Mouse (Mus musculus) midbrain, embryonic 11.5 days (tissue): ENCODE measurements around the gene Mdm2. TPM values are rescaled to one million over a fixed set of nuclear protein-coding genes. Genes with fewer than 3 reads are reported as not detected.

Experiments
- ATAC-seq: fragments of 200-750 bp; cut with Nextera tagmentation; 2 replicates; pipeline ENCODE4 v1.8.0; 2017; ENCODE audit warnings: moderate TSS enrichment, moderate library complexity; ENCODE audit not compliant: low FRiP score
- DNase-seq: peaks from one replicate; pipeline ENCODE4 v3.0.0; 2015; ENCODE audit warnings: low spot score; ENCODE audit errors: missing footprints
- H3K27ac ChIP-seq: fragments of 300-500 bp; sonication (generic); 2 replicates; pipeline ENCODE4 v1.5.1; 2014; ENCODE audit warnings: low read depth, low read length
- H3K27me3 ChIP-seq: fragments of 300-500 bp; sonication (generic); 2 replicates; pipeline ENCODE4 v1.6.1; 2014; ENCODE audit warnings: mild to moderate bottlenecking, low read length, moderate library complexity, mixed read lengths; ENCODE audit not compliant: control insufficient read depth, insufficient read depth
- H3K36me3 ChIP-seq: fragments of 300-500 bp; sonication (generic); 2 replicates; pipeline ENCODE4 v1.6.1; 2014; ENCODE audit warnings: mild to moderate bottlenecking, low read length, moderate library complexity, mixed read lengths; ENCODE audit not compliant: control insufficient read depth, insufficient read depth
- H3K4me1 ChIP-seq: fragments of 300-500 bp; sonication (generic); 2 replicates; pipeline ENCODE4 v1.6.1; 2014; ENCODE audit warnings: low read length; ENCODE audit not compliant: control insufficient read depth, insufficient read depth
- H3K4me2 ChIP-seq: fragments of 300-500 bp; sonication (generic); 2 replicates; pipeline ENCODE4 v1.6.1; 2014; ENCODE audit warnings: mild to moderate bottlenecking, moderate library complexity
- H3K4me3 ChIP-seq: fragments of 300-500 bp; sonication (generic); 2 replicates; pipeline ENCODE4 v1.5.1; 2014; ENCODE audit warnings: low read depth, low read length
- H3K9ac ChIP-seq: fragments of 300-500 bp; sonication (generic); 2 replicates; pipeline ENCODE4 v1.6.1; 2014; ENCODE audit warnings: low read length
- H3K9me3 ChIP-seq: fragments of 300-500 bp; sonication (generic); 2 replicates; pipeline ENCODE4 v1.6.1; 2016; ENCODE audit warnings: low read length; ENCODE audit not compliant: control insufficient read depth
- WGBS: fragments of 180-500 bp; shearing (Covaris S2); extraction: QIAGEN DNeasy Blood & Tissue Kit; methylation state at CpG from one replicate; pipeline ENCODE4 v1.1.7; 2014; 5-methylcytosine and 5-hydroxymethylcytosine counted together
- polyA plus RNA-seq: library from polyadenylated mRNA; unstranded; fragments of >200 nt; fragmentation: Nextera tagmentation; extraction: Ambion mirVana; gene quantifications from 2 replicates; pipeline ENCODE4 v1.2.1, GENCODE M21; 2014

Mdm2 gene
- polyA plus RNA-seq, 1 experiment from 2014 or later, result 67.5 TPM

- peaks cover 35% of the 10 kb centered on the region for H3K36me3 ChIP-seq
- no peak overlapping the region for H3K4me3 ChIP-seq
- no peaks in the 10 kb centered on the region for H3K4me1 ChIP-seq
- H3K4me2 ChIP-seq, result no peak overlapping the region
- H3K9me3 ChIP-seq, result no peaks in the 10 kb centered on the region
- ATAC-seq, result no peak
- no peaks in the 10 kb centered on the region for H3K27me3 ChIP-seq
- DNase-seq, result no peak
- no peak overlapping the region for H3K9ac ChIP-seq
- no peak overlapping the region for H3K27ac ChIP-seq
These were observed 18.4 kb downstream of the Mdm2 start for GRCm38 (mm10) chr10:117692173-117692572.

- no peak overlapping the region for H3K9ac ChIP-seq
- H3K4me1 ChIP-seq, result no peaks in the 10 kb centered on the region
- 95% methylated on average over 10 of the region's 10 CpGs for WGBS
These were observed 19.1 kb downstream of the Mdm2 start for GRCm38 (mm10) chr10:117691389-117691968.

GRCm38 (mm10) chr10:117690770-117691296, 19.7 kb downstream of the Mdm2 start:
- ATAC-seq (no peak), DNase-seq (no peak)
- H3K27ac ChIP-seq, result no peak overlapping the region
- no peak overlapping the region for H3K4me2 ChIP-seq
- H3K27me3 ChIP-seq, result no peaks in the 10 kb centered on the region
- 96% methylated on average over 3 of the region's 3 CpGs for WGBS
- no peaks in the 10 kb centered on the region for H3K4me1 ChIP-seq
- H3K9ac ChIP-seq, result no peak overlapping the region
- H3K4me3 ChIP-seq, result no peak overlapping the region
- H3K36me3 ChIP-seq, result peaks cover 32% of the 10 kb centered on the region
- no peaks in the 10 kb centered on the region for H3K9me3 ChIP-seq

More at GRCm38 (mm10) chr10:117691389-117691968, 19.1 kb downstream of the Mdm2 start:
- Histone ChIP-seq H3K4me3 (no peak overlapping the region), H3K4me2 (no peak overlapping the region), H3K9me3 (no peaks in the 10 kb centered on the region), H3K36me3 (peaks cover 32% of the 10 kb centered on the region), H3K27me3 (no peaks in the 10 kb centered on the region), H3K27ac (no peak overlapping the region)
- DNase-seq (no peak), ATAC-seq (no peak)

- H3K9me3 ChIP-seq, result no peaks in the 10 kb centered on the region
- 100% methylated on average over 2 of the region's 2 CpGs for WGBS
- no peak overlapping the region for H3K4me3 ChIP-seq
- H3K27me3 ChIP-seq, result no peaks in the 10 kb centered on the region
- H3K27ac ChIP-seq, result no peak overlapping the region
- no peak overlapping the region for H3K9ac ChIP-seq
- H3K4me2 ChIP-seq, result no peak overlapping the region
- DNase-seq (no peak), ATAC-seq (no peak)
- no peaks in the 10 kb centered on the region for H3K4me1 ChIP-seq
- H3K36me3 ChIP-seq, result peaks cover 29% of the 10 kb centered on the region
These were observed 20.5 kb downstream of the Mdm2 start for GRCm38 (mm10) chr10:117690101-117690352.

- Histone ChIP-seq H3K27me3 (no peaks in the 10 kb centered on the region), H3K4me3 (no peak overlapping the region)
- no peak for ATAC-seq
These were observed 21.1 kb downstream of the Mdm2 start for GRCm38 (mm10) chr10:117689297-117690100.

GRCm38 (mm10) chr10:117688204-117689151, 22.1 kb downstream of the Mdm2 start:
- no peaks in the 10 kb centered on the region for H3K27me3 ChIP-seq
- WGBS, result 87% methylated on average over 13 of the region's 13 CpGs
- 0 out of 2 replicates have a peak, but pooled peaks have one; percentile 48 for ATAC-seq
- DNase-seq, result no peak
- no peak overlapping the region for H3K4me3 ChIP-seq
- no peak overlapping the region for H3K9ac ChIP-seq
- peaks cover 24% of the 10 kb centered on the region for H3K36me3 ChIP-seq
- no peak overlapping the region for H3K4me2 ChIP-seq
- no peaks in the 10 kb centered on the region for H3K9me3 ChIP-seq
- no peak overlapping the region for H3K27ac ChIP-seq
- H3K4me1 ChIP-seq, result no peaks in the 10 kb centered on the region

More at GRCm38 (mm10) chr10:117689297-117690100, 21.1 kb downstream of the Mdm2 start:
- no peak for DNase-seq
- no peak overlapping the region for H3K4me2 ChIP-seq
- no peaks in the 10 kb centered on the region for H3K4me1 ChIP-seq
- WGBS, result 95% methylated on average over 11 of the region's 11 CpGs
- H3K9me3 ChIP-seq, result no peaks in the 10 kb centered on the region
- no peak overlapping the region for H3K9ac ChIP-seq
- H3K27ac ChIP-seq, result no peak overlapping the region
- peaks cover 24% of the 10 kb centered on the region for H3K36me3 ChIP-seq

- H3K4me3 ChIP-seq, result no peak overlapping the region
- H3K27me3 ChIP-seq, result no peaks in the 10 kb centered on the region
- 88% methylated on average over 7 of the region's 7 CpGs for WGBS
- no peaks in the 10 kb centered on the region for H3K4me1 ChIP-seq
- DNase-seq (no peak), ATAC-seq (no peak)
- no peak overlapping the region for H3K4me2 ChIP-seq
- no peak overlapping the region for H3K27ac ChIP-seq
- no peak overlapping the region for H3K9ac ChIP-seq
- H3K9me3 ChIP-seq, result no peaks in the 10 kb centered on the region
- peaks cover 21% of the 10 kb centered on the region for H3K36me3 ChIP-seq
These were observed 23.0 kb downstream of the Mdm2 start for GRCm38 (mm10) chr10:117687577-117687976.

GRCm38 (mm10) chr10:117687018-117687417, 23.5 kb downstream of the Mdm2 start:
- WGBS, result 89% methylated on average over 3 of the region's 3 CpGs
- DNase-seq, result no peak
- no peak overlapping the region for H3K9ac ChIP-seq
- H3K9me3 ChIP-seq, result no peaks in the 10 kb centered on the region
- no peak overlapping the region for H3K4me2 ChIP-seq
- H3K36me3 ChIP-seq, result peaks cover 16% of the 10 kb centered on the region
- H3K4me1 ChIP-seq, result no peaks in the 10 kb centered on the region
- no peaks in the 10 kb centered on the region for H3K27me3 ChIP-seq
- H3K4me3 ChIP-seq, result no peak overlapping the region
- no peak overlapping the region for H3K27ac ChIP-seq
- ATAC-seq, result no peak
